Mouse (Mus musculus) embryonic stem cell, embryonic (primary cell): ENCODE measurements around the gene Ypel3.

Source experiments
- CTCF ChIA-PET, 4 experiments: fragments of 300-600 bp in 2 of 4; fragments of 350-600 bp in 2 of 4; sonication (Branson Sonifier 250); formaldehyde crosslinking; loops; one replicate each; lab custom pipeline; 2022; ENCODE audit warnings: inconsistent platforms in 2 of 4; lab: Charles Lee
- POLR2A ChIA-PET, 4 experiments: fragments of 300-600 bp in 2 of 4; fragments of 350-600 bp in 2 of 4; sonication (Branson Sonifier 250); formaldehyde crosslinking; loops; one replicate each; lab custom pipeline; 2022; ENCODE audit warnings: antibody characterized with exemption in 4 of 4, inconsistent platforms in 1 of 4; lab: Charles Lee

Gene Ypel3

DNA sequence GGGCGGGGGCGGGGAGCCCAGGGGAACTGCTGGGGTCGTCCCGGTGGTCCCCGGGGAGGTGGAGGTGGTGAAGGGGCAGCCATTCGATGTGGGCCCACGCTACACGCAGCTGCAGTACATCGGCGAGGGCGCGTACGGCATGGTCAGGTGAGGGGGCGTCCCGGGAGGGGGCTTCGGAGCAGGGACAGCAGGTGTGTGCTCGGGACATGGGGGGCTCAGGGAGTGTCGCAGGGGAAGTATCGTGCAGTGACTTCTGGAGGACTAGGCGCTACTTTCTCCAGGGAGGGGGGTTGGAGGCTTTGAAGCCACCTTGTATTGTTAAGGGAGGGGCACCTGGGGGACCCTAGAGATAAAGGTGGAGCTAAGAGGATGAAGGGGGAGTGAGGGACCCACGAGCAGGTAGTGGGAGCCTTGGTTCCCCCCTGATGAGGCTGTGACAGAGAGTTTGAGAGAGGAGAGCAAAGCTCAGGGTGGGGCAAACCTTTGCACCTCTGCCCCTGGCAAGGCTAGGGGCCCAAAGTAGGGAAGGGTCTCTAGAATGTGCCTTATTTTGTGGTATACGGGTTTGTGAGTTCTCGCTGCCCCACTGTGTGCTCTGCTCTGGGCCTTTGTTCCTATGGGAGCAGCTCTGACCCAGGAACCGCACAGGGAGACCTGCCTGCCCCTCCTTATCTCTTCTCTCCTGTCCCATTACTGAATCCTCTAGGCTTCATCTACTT is 16.9 kb upstream of the Ypel3 start:
- CTCF ChIA-PET: interaction anchor here in 2 of 4 experiments (0.6 to 1.5 kb wide), 6 partner anchors 9 to 422 kb away, joined by 3 to 8 read pairs (median 4); no protein-coding TSS in a partner anchor
- POLR2A ChIA-PET: interaction anchor here in 3 of 4 experiments (0.5 to 3.2 kb wide), 18 partner anchors 9 to 258 kb away, joined by 3 to 13 read pairs (median 4); partner anchors contain the start of genes Fam57b (in 1 of the 3), Hirip3 (in 1 of the 3), Ino80e (in 1 of the 3) and Ypel3 (in 1 of the 3)

DNA sequence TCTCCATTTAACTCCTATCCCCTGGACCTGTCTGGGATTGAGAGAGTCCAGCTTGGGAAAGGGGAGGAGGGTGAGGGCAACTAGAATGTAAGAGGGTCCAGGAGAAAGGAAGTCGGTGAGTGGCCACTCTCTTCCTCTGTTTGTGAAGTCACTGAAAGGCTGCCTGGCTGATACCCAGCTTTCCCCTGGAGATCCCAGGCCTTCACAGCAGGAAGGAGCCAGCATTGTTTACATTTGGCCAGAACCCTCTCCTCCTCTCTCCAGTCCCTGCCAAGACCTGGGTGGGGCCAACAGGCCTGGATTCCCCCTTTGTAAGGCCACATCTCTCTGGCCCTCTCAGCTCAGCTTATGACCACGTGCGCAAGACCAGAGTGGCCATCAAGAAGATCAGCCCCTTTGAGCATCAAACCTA is 16.4 kb upstream of the Ypel3 start:
- ChIA-PET CTCF (interaction anchor here in 2 of 4 experiments (0.6 to 1.5 kb wide), 5 partner anchors 9 to 39 kb away, joined by 3 to 8 read pairs (median 3); partner anchors contain the start of gene Ypel3 (in 1 of the 2)), POLR2A (interaction anchor here in 3 of 4 experiments (0.5 to 3.2 kb wide), 18 partner anchors 8 to 258 kb away, joined by 3 to 13 read pairs (median 4); partner anchors contain the start of genes Fam57b (in 1 of the 3), Hirip3 (in 1 of the 3), Ino80e (in 1 of the 3) and Ypel3 (in 1 of the 3))

DNA sequence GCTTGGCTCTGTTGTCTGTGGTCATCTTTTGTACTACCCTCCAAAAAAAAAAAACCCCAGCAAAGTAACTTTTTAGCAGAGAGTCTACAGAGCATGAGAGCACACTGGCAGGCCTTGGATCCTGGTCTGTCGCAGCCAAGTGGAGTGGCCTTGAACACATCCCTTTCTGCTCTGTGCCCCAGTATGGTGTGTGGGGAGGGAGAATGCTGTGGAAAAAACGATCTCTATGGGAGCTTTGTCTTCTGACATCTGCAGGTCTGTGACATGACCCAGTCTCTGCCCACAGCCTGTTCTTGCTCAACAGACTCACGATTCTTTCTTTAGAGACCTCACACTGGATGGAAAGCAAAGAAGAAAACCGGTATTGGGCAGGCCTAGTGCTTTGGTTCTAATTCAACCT is 15.8 kb upstream of the Ypel3 start:
- ChIA-PET POLR2A (interaction anchor here in 2 of 4 experiments (1.1 to 3.2 kb wide), 9 partner anchors 9 to 259 kb away, joined by 3 to 13 read pairs (median 5); partner anchors contain the start of genes Hirip3 (in 1 of the 2) and Ino80e (in 1 of the 2)), CTCF (interaction anchor here in 1 of 4 experiments (0.6 to 1.0 kb wide), 2 partner anchors 16 to 19 kb away, joined by 3 to 5 read pairs; partner anchors contain the start of gene Ypel3)

DNA sequence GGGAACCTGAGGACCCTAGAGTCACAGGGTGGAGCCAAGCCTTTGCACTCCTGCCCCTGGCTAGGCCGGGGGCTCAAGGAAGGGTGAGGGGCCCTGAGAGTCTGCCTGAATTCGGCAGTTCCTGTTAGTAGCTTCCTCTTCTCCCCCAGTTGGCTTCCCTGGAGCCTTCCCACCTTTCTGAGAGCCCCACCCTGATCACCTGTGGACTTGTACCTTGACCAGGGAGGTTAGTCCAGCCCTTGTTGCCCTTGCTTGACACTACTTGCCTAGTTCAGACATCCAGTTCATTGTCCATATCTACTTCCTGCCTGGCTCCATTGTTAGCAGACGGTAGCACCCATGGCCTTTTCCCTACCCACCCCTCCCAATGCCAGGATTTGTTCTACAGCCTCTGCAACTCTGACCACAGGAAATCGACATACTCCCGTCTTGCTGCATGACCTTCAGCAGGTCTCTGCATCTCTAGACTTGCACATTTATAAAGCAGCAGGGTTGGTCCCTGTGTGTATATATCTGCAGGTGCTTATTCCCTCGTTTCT is 15.2 kb upstream of the Ypel3 start:
- CTCF ChIA-PET: interaction anchor here in 1 of 4 experiments (0.7 kb wide), 1 partner anchor 18 kb away, joined by 4 read pairs; no protein-coding TSS in a partner anchor
- POLR2A ChIA-PET: interaction anchor here in 2 of 4 experiments (1.2 to 3.2 kb wide), 6 partner anchors 8 to 33 kb away, joined by 3 to 13 read pairs (median 5); no protein-coding TSS in a partner anchor

DNA sequence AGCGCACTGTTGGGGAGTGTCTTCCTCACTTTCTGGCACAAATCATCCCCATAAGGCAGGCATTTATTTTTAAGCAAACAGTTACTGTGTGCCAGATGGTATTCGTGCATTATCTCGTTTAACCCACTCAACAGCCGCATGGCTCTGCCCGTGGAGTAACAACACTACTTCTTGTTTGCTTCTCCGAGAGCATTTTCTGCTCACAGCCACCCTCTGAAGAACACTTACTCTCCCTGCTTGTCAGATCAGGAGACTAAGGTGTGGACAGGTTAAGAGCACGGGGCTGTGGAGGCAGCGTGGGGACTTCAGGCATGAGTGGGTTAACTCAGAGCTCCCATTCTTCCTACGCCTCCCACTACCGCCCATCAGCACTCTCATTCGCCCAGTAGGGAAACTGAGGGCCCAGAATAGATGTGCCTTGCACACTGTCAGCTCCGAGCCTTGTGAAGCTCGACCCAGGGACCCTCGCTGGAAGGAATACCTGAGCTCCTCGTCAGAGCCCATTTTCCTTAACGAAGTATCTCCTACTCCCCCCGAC is 14.2 kb upstream of the Ypel3 start:
- ChIA-PET POLR2A (interaction anchor here in 1 of 4 experiments (0.7 to 3.2 kb wide), 4 partner anchors 9 to 792 kb away, joined by 3 to 12 read pairs (median 3); no protein-coding TSS in a partner anchor), CTCF (interaction anchor here in 1 of 4 experiments (0.6 kb wide), 2 partner anchors 51 to 262 kb away, joined by 3 to 6 read pairs; no protein-coding TSS in a partner anchor)

DNA sequence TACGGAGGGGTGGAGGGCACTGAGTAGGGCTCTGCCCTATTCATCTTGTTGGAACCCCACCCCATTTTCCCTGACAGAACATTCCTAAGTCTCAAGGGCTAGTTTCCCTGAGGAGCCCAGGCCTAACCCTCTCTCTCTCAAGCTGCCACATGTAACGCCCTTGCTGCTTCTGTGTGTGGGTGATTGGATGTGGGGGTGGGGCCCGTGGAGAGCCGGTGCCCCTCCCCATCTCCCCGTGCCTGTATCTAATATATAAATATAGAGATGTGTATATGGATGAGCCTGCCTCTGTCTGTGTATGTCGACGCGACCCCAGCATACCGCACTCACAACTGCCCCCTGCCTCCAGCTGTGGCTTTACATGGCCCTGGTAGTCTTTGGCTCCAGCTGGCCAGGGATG is 11.2 kb upstream of the Ypel3 start:
- ChIA-PET POLR2A (no interaction called here), CTCF (interaction anchor here in 1 of 4 experiments (1.1 kb wide), 1 partner anchor 14 kb away, joined by 4 read pairs; no protein-coding TSS in a partner anchor)

DNA sequence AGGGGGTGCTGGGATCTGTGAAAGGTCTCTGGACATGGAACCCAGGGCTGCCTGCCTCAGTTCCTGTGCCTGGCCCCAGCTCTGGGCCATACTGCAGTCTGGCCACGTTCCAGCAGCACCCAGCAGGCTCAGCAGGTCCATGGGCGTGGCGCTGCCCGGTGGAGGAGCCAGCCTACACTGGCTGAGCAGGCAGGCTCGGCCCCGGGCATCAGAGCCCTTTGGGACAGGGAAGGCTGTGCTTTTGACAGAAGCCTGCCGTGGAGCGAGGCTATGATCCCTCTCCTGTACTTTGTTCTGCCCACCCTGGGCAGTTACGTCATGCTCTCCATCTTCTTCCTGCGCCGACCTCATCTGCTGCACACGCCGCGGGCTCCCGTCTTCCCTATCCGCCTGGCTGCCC is 10.6 kb upstream of the Ypel3 start, which contains the start of gene Gdpd3:
Gene Gdpd3, plus strand, starts transcription at position 134 of the 400 bp plus-strand sequence.
- POLR2A ChIA-PET: interaction anchor here in 1 of 4 experiments (1.6 kb wide), 1 partner anchor 13 kb away, joined by 5 read pairs; no protein-coding TSS in a partner anchor
- CTCF ChIA-PET: interaction anchor here in 1 of 4 experiments (1.1 kb wide), 1 partner anchor 14 kb away, joined by 4 read pairs; no protein-coding TSS in a partner anchor

DNA sequence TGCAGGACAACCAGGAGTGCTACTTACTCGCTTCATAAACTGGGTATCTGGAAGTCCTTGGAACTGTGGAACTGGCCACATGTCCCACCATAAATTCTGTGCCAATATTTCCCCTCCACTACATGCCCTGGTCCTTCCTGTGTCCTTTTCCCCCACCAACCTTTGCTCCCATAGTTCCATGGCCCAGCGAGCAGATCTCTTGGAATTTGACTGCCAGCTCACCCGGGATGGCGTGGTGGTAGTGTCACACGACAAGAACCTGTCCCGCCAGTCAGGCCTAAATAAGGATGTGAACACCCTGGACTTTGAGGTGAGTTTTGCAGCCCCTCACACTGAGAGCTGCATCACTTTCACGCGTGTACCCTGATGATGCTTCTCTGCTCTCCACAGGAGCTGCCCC is 9.8 kb upstream of the Ypel3 start:
- ChIA-PET CTCF (no interaction called here), POLR2A (interaction anchor here in 2 of 4 experiments (0.6 to 1.6 kb wide), 3 partner anchors 13 to 18 kb away, joined by 3 to 5 read pairs (median 3); no protein-coding TSS in a partner anchor)

DNA sequence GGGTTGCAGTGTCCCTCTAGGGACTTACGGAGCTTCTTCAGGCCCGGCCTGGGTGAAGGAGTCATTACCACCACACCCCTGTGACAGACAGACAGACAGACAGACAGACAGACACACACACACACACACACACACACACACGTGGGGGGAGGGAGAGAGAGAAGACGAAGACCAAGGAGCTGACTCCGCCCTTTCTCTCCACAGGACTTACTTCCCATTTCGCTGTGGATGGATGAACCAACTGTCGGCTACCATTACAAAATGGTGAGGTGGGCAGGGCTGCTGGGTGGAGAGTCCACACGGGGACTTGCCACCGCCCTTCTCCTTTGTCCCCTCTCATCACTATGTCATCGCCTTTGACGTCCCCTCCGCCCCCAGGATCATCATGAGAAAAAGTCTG is 6.0 kb upstream of the Ypel3 start:
- ChIA-PET POLR2A (interaction anchor here (0.6 to 2.9 kb wide), 29 partner anchors 9 to 438 kb away, joined by 3 to 13 read pairs (median 4); partner anchors contain the start of genes Mapk3 (in 1 of the 4), Pagr1a (in 1 of the 4) and Tbx6 (in 1 of the 4)), CTCF (interaction anchor here (0.5 to 3.9 kb wide), 9 partner anchors 9 to 585 kb away, joined by 3 to 26 read pairs (median 4); no protein-coding TSS in a partner anchor)

DNA sequence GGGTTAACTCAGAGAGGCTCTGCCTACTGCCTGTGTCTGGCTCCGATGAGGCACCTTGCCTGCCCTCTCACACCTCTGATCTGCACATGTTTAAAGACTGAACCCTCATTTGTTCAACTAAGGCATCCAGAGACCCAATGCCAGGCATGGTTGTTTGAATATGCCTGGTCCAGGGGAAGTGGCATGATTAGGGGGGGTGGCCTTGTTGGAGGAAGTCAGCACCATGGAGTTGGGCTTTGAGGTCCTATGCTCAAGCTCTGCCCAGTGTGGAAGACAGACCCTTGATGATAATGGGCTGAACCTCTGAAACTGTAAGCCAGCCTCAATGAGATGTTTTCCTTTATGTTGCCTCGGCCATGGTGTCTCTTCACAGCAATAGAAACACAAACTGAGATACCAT is 3.4 kb upstream of the Ypel3 start:
- ChIA-PET POLR2A (no interaction called here), CTCF (no interaction called here)

DNA sequence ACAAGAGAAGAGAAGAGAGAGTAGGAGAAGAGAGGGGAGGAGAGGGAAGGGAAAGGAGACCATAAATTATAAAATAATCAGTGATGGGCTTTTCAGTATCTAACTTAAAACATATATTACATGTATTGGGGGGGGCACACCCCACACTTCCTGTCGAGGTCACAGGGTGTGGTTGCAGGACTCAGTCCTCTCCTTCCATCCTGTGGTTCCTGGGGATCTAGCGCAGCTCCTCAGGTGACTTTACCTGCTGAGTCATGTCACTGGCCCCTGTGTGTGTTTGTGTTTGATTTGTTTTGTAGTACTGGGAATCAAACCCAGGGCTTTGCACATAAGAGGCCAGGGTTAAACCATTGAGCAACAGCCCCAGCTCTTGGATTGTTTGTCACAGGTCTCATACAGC is 2.3 kb upstream of the Ypel3 start:
- ChIA-PET CTCF (interaction anchor here in 2 of 4 experiments (0.6 to 1.0 kb wide), 3 partner anchors 19 to 295 kb away, joined by 3 to 5 read pairs (median 4); no protein-coding TSS in a partner anchor), POLR2A (interaction anchor here in 2 of 4 experiments (1.0 to 1.7 kb wide), 7 partner anchors 9 to 191 kb away, joined by 3 to 15 read pairs (median 4); no protein-coding TSS in a partner anchor)

DNA sequence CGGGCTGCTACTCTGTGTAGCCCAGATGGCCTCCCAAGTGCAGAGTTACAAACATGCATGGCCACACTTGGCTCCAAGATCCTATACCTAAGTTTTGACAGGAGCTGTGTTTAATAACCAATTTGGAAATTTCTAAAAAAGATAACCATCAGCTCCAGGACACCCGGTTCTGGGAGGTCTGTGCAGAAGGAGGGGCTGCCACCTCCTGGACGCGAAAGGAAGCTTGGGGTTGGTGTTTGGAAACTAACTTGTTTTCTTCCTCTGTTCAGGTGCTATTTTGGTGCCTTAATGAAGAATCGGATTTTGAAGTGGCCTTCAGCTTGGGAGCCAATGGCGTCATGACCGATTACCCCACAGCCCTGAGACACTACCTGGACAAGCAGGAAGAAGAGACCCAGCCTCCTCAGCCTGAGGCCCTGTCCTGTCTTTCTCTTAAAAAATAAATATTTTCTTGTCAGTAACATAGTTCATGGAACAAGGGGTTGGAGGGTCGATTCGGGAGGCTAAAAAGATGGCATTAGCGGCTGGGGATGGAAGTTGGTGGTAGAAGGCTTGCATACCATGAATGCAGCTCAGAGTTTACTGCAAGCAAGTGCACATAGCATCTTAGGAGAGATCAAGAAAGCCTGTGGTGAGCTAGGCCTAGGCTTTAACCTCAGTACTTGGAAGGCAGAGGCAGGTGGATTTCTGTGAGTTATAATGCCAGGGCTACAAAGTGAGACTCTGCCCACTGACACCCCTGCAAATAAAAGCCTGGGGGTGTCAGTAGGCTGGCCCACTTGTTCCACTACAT is 1.4 kb upstream of the Ypel3 start:
- ChIA-PET POLR2A (interaction anchor here in 2 of 4 experiments (0.6 to 2.4 kb wide), 14 partner anchors 8 to 238 kb away, joined by 3 to 26 read pairs (median 4); partner anchors contain the start of gene Fam57b (in 1 of the 2)), CTCF (interaction anchor here in 2 of 4 experiments (0.9 to 1.0 kb wide), 2 partner anchors 20 to 30 kb away, joined by 3 to 5 read pairs; no protein-coding TSS in a partner anchor)

DNA sequence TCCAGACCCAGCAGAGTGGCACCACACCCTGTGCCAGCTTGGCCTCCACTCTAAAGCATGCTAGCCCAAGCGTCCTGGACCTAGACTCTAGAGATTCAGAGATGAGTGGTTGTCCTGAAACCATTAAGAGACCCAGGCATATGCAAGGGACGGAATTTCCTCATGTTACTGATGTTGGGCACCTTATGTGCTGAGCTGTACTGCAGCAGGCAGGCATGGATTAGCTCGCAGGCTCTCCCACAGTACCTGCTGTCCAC is 849 bp upstream of the Ypel3 start:
- CTCF ChIA-PET: no interaction called here
- POLR2A ChIA-PET: interaction anchor here in 2 of 4 experiments (0.6 to 2.4 kb wide), 8 partner anchors 8 to 238 kb away, joined by 3 to 26 read pairs (median 4); partner anchors contain the start of gene Fam57b (in 1 of the 2)

DNA sequence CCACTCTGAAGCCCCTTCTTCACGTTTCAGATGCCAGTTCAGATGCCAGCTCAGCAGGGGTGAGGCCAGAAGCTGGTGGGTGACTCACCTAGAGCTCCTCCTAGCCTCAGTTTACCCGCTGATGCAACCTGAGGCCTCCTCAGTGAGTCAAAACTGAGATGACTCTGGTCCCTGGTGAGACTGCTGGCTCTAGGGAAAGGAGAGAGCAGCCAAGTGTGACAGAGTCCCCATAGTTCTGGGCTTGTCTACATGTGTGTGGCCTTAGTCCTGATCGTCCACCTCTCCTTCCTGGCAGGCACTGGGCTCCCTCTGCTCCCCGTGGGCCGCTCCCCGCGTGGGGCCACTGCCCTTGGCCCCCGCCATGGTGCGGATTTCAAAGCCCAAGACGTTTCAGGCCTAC is 721 bp downstream of the Ypel3 start:
- POLR2A ChIA-PET: interaction anchor here in 3 of 4 experiments (0.5 to 11.2 kb wide), 12 partner anchors 10 to 327 kb away, joined by 3 to 93 read pairs (median 4); partner anchors contain the start of genes Fam57b (in 2 of the 3) and Ppp4c (in 1 of the 3)
- CTCF ChIA-PET: interaction anchor here in 1 of 4 experiments (1.3 kb wide), 1 partner anchor 22 kb away, joined by 4 read pairs; no protein-coding TSS in a partner anchor

DNA sequence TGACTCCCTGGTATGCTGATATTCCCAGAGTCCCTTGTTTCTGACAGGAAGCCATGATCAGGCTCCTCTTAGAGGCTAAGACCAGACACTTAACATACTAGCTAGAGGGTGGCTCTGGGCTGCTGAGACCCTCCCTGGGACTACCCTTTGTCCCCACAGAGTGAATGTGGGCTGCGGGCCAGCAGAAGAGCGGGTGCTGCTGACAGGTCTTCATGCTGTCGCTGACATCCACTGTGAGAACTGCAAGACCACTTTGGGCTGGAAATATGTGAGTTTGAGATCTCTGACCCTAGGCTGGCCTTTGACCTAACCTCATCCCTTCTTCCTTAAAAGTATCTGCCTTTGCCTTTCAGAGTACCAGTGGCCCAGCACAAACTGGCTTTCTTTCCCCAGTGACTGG is 1.4 kb downstream of the Ypel3 start:
- ChIA-PET POLR2A (interaction anchor here in 2 of 4 experiments (1.6 to 11.2 kb wide), 4 partner anchors 8 to 20 kb away, joined by 4 to 93 read pairs (median 18); partner anchors contain the start of genes Fam57b (in 2 of the 2) and Ppp4c (in 1 of the 2)), CTCF (no interaction called here)

DNA sequence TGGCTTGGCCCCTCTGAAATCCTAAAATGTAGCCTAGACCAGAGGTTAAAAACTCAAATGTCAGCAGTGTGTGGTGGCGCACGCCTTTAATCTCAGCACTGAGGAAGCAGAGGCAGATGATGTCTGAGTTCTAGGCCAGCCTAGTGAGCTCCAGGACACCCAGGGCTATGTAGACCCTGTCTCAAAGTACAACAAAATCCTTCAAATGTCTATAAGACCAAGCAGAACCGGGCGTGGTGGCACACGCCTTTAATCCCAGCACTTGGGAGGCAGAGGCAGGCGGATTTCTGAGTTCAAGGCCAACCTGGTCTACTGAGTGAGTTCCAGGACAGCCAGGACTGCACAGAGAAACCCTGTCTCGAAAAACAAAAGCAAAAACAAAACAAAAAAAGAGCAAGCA is 2.3 kb downstream of the Ypel3 start:
- CTCF ChIA-PET: interaction anchor here in 3 of 4 experiments (0.8 to 1.8 kb wide), 17 partner anchors 8 to 403 kb away, joined by 3 to 26 read pairs (median 5); partner anchors contain the start of genes 4930451I11Rik (in 1 of the 3), Asphd1 (in 1 of the 3), Fam57b (in 1 of the 3) and Mapk3 (in 1 of the 3)
- POLR2A ChIA-PET: interaction anchor here (0.6 to 11.2 kb wide), 21 partner anchors 8 to 374 kb away, joined by 3 to 93 read pairs (median 5); partner anchors contain the start of genes Fam57b (in 2 of the 4), Ppp4c (in 2 of the 4), Hirip3 (in 1 of the 4) and Ino80e (in 1 of the 4)
